Mouse (Mus musculus): ENCODE results near the gene Cdc14b.

DNA sequence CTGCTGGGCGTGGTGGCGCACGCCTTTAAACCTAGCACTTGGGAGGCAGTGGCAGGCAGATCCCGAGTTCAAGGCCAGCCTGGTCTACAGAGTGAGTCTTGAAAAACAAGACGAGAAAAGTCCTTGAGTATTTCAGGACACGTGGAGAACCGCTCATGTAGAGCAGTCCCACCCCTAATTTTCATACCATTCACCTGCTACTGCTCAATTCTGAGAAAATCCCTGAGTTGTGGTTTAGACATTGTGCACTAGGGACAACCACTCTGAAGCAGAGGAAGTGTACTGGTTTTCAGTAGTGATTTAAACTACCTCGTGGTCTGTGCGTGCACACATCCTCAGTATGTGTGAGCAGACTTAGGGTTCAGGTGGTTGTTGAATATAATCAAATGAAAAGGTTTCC is 89.5 kb downstream of the Cdc14b start:
- no peak for TF ChIP-seq POLR2A (IDR thresholded peaks at IDR 0.05; ENCODE audit: low read depth, low read length)
- TF ChIP-seq CTCF (IDR thresholded peaks at IDR 0.05; ENCODE audit: extremely low read depth, insufficient read length, insufficient replicate concordance, low read depth, low read length): no peak
